Mouse (Mus musculus) adrenal gland, postnatal 10 days (tissue): ENCODE data around the gene Col9a2. TPM values are rescaled to one million over a fixed set of nuclear protein-coding genes. Genes with fewer than 3 reads are reported as not detected.
A peak's percentile ranks its signal among the peaks of the same experiment; 100 is the strongest.

Experiments used
- DNase-seq: peaks from one replicate; pipeline ENCODE4 v3.0.0; 2021; ENCODE audit warnings: mixed read lengths
- long read RNA-seq, 2 experiments: library from polyadenylated mRNA; stranded (forward); transcript quantifications; one replicate each; pipeline ENCODE4 v2.0.0; 2021
- total RNA-seq, 2 experiments: library from RNA; stranded (reverse); gene quantifications; 2 replicates each; pipeline ENCODE4 v1.2.3; 2021

Gene Col9a2
- 1 to 10 TPM; 1.3 to 2.3 TPM for total RNA-seq
- long read RNA-seq, experiment 1, partial matches to known transcripts: 1 of 3 reads
- long read RNA-seq, experiment 1, other reads (novel, unspliced or antisense): 1 of 3 reads
- long read RNA-seq, experiment 2: 0 reads

GRCm38 (mm10) chr4:121039331-121040115 is at the start of gene Col9a2:
Gene Col9a2 (plus strand): TSS chr4:121039385.
- DNase-seq: peak; percentile 29

DNA sequence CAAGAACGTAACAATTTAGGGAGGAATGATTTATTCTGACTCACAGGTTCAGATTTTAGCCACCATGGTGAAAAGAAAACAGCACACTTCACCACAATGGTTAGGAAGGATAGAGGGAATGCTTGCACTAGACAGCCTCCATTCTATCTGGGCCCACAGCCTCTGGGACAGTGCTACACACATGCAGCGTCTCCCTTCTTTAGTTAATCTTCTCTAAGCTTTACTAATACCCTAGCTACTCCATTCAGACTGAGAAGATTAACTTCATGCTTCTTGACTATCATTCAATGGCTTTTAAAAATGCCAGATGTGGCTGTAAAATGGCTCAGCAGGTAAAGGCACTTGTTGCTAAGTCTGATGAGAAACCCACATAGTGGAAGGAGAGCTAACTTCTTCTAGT is 46.9 kb upstream of the Col9a2 start:
- DNase-seq: no peak

- no peak for DNase-seq
Measured at GRCm38 (mm10) chr4:120993025-120993424, 46.2 kb upstream of the Col9a2 start.

DNA sequence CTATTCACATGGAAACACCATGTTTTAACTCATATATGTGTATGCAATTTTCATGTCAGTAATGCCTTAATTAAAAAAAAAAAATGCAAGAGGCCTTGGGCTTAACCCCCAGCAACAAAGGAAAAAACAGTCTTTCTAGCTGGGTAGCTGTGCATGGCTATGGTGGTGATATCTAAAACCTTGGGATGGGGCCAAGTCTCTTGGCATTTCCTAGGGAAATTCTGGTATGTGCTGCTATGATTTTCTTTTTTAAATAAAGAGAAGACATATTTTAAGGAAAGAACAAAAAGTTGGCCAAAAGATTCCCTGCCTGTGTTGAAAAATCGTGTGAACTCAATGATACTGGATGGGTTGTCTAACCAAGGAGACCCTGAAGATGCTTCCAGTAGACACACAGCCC is 43.3 kb upstream of the Col9a2 start:
- peak; percentile 22 for DNase-seq

DNA sequence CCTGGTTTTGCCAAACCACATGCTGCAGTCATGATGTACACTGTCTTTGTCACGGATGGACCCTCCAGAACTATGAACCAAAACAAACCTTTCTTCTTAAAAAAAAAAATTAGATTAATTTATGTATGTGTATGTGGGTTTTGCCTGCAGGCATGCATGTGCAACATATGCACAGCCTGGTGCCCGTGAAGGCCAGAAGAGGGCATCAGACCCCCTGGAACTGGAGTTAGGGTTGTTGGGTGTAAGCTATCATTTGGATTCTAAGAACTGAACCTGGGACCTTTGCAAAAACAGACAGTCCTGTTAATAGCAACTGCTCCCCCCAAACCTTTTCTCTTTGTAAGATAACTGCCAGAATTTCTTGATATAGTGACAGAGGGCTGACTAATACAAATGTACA is 38.1 kb upstream of the Col9a2 start:
- DNase-seq: no peak

DNA sequence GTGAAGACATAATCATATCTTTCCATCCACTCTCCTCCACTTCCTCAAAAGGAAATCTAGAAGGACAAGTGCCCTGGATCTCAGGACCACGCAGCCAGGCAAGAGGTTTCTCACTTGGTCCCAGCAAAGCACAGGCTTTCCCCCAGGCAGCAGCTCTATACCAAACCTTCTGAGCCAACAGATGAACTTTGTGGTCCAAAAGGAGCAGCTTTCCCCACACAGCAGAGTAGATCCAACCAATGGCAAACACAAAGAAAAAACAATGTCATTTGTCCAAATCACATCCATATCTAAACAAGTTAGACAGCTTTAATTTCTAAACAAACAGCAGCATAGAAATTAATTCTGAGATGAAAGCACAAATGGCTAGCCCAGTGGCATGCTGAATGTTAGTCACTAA is 37.5 kb upstream of the Col9a2 start:
- DNase-seq: no peak

GRCm38 (mm10) chr4:121002400-121003171 is 36.6 kb upstream of the Col9a2 start:
- no peak for DNase-seq

GRCm38 (mm10) chr4:121003611-121004091 is 35.5 kb upstream of the Col9a2 start:
- DNase-seq: no peak

GRCm38 (mm10) chr4:121004679-121005078 is 34.5 kb upstream of the Col9a2 start:
- no peak for DNase-seq

DNA sequence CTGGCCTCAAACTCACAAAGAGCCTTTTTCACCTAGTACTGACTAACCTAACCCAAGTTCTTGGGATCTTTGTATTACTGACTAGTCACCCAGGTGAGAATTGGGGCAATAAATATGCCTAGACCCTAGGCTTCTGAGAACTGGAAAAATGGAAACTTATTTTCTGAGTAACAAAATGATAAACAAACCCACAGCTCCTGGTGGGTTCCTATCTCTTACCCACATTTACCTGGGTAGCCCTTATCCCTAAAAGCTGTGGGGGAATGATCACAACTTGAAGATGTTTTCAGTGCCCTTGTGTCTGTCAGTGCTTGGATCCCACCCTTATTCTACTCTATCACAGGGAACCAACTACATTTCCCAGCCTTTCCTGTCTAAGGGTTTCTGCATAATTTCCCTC is 32.2 kb upstream of the Col9a2 start:
- no peak for DNase-seq

- DNase-seq: no peak
Measured at GRCm38 (mm10) chr4:121008071-121008745, 31.0 kb upstream of the Col9a2 start.

DNA sequence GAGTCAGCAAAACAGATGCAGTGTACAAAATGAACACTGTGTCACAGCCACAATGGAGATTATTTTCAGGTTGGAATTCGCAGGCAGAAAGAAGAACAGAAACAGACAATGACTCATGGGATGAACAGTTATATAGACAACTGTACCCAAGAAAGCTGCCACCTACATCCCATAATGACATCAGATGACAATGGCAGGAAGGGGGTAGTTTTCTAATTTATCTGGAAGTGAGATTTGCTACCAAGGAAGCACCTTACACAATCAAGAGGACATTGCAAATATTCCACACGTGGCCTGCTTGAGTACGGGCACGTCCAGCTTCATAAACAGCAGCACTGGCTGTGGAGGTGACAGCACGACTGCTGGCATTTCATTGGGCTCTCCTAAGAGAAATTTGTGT is 30.0 kb upstream of the Col9a2 start:
- no peak for DNase-seq

DNA sequence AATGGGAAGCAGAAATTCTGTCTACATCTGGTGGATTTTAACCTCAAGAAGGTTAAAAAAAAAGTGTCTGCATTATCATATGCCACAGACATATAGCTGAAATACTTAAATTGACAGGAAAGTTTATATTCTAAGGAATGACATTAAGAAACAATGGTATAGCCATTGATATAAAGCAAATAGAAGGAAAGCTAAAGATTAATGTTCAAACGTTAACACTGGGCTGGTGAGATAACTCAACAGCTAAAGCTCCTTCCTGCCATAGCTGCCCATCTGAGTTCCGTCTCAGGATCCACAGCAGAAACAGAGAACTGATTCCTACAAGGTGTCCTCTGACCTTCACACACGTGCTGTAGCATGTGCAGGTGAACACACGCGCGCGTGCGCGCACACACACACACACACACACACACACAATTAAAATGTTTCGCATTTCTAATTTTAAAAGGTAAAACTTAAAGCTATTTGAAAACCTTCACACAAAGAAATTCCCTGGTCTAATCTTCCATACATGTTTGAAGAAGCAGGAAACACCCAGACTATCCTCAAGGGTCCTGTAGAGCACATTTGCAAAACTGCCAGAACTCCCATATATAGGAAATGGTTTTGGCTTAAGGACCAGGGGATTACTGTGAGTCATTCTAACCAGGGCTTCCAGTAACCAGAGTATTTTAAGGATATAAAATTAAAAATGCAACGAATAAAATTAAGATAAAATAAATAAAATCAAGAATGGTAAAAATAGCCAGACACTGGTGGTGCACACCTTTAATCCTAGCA is 28.2 kb upstream of the Col9a2 start:
- DNase-seq: no peak

DNA sequence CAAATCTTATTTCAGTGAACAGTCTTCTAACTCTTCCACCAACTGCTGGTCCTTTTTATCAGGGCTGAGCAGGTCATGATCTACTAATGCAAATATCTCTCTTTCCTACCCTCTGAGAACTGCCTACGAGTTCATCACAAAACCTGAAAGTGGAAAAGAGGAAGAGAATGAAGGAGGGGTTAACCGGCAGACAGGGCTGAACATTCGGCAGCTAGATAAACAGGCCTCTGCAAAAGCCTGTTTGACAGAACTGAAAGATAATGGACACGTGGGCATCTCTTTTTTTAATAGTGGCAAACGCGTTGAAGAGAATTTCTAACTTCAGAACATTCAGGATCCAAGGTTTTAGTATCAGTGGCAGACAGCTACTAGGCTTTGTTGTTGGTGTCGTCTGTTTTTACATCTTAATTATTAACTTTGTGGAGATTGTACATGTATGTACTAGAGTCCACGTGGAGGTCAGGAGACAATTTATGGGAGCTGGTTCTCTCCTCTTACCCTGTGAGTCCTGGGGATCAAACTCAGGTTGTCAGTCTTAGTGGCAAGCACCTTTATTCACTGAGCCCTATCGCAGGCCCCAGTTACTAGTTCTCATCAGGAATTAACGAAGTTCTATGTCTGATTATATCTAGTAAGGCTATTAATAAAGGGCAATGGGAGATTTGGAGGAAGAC is 24.5 kb upstream of the Col9a2 start:
- no peak for DNase-seq

GRCm38 (mm10) chr4:121015268-121015659 is 23.9 kb upstream of the Col9a2 start:
- DNase-seq: no peak

DNA sequence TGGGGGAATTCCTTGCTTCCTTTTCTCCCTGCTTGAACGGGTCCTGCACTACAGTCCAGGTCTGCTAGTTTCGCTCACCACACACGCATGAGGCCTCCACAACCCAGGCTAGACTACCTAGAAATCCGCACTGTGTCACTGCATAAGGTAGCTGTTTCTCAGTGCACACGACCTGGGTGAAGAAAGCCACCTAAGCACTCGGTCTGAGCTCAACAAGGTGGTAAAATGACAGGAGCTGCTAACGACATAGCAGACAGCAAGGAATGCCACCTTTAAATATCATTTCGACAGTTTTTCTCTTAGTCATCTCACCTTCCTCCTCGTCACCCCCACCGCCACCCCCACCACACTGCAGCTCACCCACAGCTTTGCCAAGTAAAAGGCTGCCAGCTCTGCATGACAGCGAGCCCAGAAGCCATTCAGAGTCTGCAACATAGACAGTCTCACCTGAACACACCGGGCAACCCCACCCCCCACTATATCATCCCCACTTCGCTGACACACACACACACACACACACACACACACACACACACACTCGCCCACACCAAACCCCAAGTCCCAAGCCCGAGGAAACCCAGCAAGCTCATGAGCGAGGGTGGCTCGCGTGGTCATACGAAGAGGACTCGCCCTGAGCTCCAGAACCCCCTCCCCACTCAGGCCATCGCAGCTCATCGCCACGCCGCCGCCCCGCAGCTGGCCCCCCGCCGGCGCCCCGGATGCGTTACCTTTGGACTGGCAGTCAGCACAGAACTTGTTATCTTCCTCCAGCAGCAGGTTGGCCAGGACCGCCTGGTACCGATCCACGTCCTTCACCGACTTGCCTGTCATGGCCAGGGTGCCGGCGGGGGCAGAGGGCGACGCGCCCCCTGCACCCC is 22.9 kb upstream of the Col9a2 start:
- DNase-seq: peak; percentile 32

- peak; percentile 99 for DNase-seq
Measured at GRCm38 (mm10) chr4:121016928-121017657, 22.1 kb upstream of the Col9a2 start, which contains the start of gene Smap2. Gene Smap2 (minus strand): TSS chr4:121017247.

GRCm38 (mm10) chr4:121018250-121018649 is 20.9 kb upstream of the Col9a2 start:
- DNase-seq: no peak

GRCm38 (mm10) chr4:121020040-121020790 is 19.0 kb upstream of the Col9a2 start:
- DNase-seq: no peak
